Mouse (Mus musculus) limb, embryonic 14.5 days (tissue): ENCODE measurements around the gene Ctcfl. TPM values are rescaled to one million over a fixed set of nuclear protein-coding genes. Genes with fewer than 3 reads are reported as not detected.

Experiments used
- ATAC-seq: fragments of 200-750 bp; cut with Nextera tagmentation; 2 replicates; pipeline ENCODE4 v1.8.0; 2017; ENCODE audit warnings: low read depth, moderate number of reproducible peaks, moderate TSS enrichment; ENCODE audit not compliant: low FRiP score
- DNase-seq: peaks from one replicate; pipeline ENCODE4 v3.0.0-alpha.2; 2015; ENCODE audit warnings: low spot score
- H3K27ac ChIP-seq: fragments of 300-500 bp; sonication (generic); replicated peaks from 2 replicates; pipeline ENCODE4 v1.5.1; 2014; ENCODE audit warnings: low read depth, mild to moderate bottlenecking, low read length, moderate library complexity, mixed read lengths
- H3K27me3 ChIP-seq: fragments of 300-500 bp; sonication (generic); 2 replicates; pipeline ENCODE4 v1.6.1; 2014; ENCODE audit warnings: low read length, mixed read lengths; ENCODE audit not compliant: control insufficient read depth, insufficient read depth
- H3K36me3 ChIP-seq: fragments of 300-500 bp; sonication (generic); 2 replicates; pipeline ENCODE4 v1.6.1; 2014; ENCODE audit warnings: mild to moderate bottlenecking, low read length, moderate library complexity, mixed read lengths; ENCODE audit not compliant: control insufficient read depth, insufficient read depth
- H3K4me1 ChIP-seq: fragments of 300-500 bp; sonication (generic); 2 replicates; pipeline ENCODE4 v1.6.1; 2014; ENCODE audit warnings: antibody characterized with exemption, low read length, mixed read lengths; ENCODE audit not compliant: control insufficient read depth, insufficient read depth
- H3K4me2 ChIP-seq: fragments of 300-500 bp; sonication (generic); replicated peaks from 2 replicates; pipeline ENCODE4 v1.6.1; 2014; ENCODE audit warnings: low read depth, mild to moderate bottlenecking, low read length, moderate library complexity; ENCODE audit not compliant: severe bottlenecking
- H3K4me3 ChIP-seq: fragments of 300-500 bp; sonication (generic); replicated peaks from 2 replicates; pipeline ENCODE4 v1.5.1; 2014; ENCODE audit warnings: low read length
- H3K9ac ChIP-seq: fragments of 300-500 bp; sonication (generic); 2 replicates; pipeline ENCODE4 v1.6.1; 2014; ENCODE audit warnings: mild to moderate bottlenecking, low read depth, low read length, moderate library complexity; ENCODE audit not compliant: severe bottlenecking
- H3K9me3 ChIP-seq: fragments of 300-500 bp; sonication (generic); 2 replicates; pipeline ENCODE4 v1.6.1; 2016; ENCODE audit warnings: low read length; ENCODE audit not compliant: control insufficient read depth
- POLR2A ChIP-seq: fragments of 200-500 bp; IDR thresholded peaks from 2 replicates; pipeline ENCODE4 v1.8.0; 2012; ENCODE audit warnings: inconsistent platforms, mild to moderate bottlenecking, moderate library complexity, borderline replicate concordance; ENCODE audit not compliant: insufficient read depth, insufficient read length; ENCODE audit errors: extremely low read depth
- WGBS: fragments of 180-500 bp; shearing (Covaris S2); extraction: QIAGEN DNeasy Blood & Tissue Kit; methylation state at CpG from one replicate; pipeline ENCODE4 v1.1.7; 2014; 5-methylcytosine and 5-hydroxymethylcytosine counted together
- polyA plus RNA-seq, 2 experiments: library from polyadenylated mRNA; depleted of rRNA in 1 of 2; stranded (reverse) in 1 of 2; unstranded in 1 of 2; fragments of >200 nt; fragmentation: Nextera tagmentation in 1 of 2; extraction: Ambion mirVana in 1 of 2; gene quantifications; 2 replicates each; pipeline versions ENCODE4 v1.2.1 to v1.2.3; 2012 to 2014

The Ctcfl gene
- polyA plus RNA-seq, 2 experiments, result not detected

DNA sequence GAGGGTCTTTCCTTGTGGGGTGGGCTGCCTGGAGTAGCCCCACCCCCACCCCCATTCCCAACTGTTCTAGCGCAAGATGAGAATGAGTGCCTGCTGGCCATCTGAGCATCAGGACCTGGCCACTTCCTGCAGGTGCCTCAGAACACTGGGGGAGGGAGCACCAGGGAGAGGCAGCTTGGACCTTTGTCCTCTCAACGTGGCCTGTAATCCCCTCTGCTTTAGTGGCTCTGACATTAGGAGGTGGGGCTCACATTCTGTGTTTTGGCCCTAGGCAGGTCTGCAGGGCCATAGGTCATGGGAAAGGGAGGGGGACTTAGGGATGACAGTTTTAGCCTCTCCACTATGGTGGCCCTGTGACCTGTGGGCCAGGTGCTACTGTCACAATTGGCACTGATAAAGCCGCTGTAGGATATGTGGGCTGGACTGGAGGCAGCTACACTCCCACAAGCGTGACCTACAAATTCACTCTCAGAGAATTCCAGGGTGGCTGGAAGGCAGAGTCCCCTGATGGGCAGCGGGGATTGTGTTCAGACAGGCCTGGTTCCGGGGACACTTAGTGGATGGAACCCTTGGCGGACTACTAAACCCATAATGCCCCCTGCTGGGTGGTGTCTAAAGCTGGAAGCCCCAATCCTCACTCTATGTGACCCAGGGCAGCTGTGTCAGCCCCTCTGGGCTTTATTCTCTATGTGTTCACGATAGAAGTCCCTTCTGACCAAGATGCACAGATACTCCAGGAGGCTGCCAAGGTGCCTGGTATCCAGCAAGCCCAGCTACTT, 68.5 kb downstream of the Ctcfl start:
- Histone ChIP-seq H3K4me2 (no peak overlapping the region), H3K27ac (no peak overlapping the region), H3K36me3 (no peaks in the 10 kb centered on the region), H3K27me3 (no peaks in the 10 kb centered on the region), H3K4me3 (no peak overlapping the region), H3K9me3 (no peaks in the 10 kb centered on the region), H3K9ac (no peak overlapping the region), H3K4me1 (0 out of 2 replicates have a peak, but pooled peaks cover 2% of the 10 kb centered on the region)
- WGBS, result 46% methylated on average over 8 of the region's 8 CpGs
- TF ChIP-seq POLR2A, result no peak
- no peak for ATAC-seq
- no peak for DNase-seq

DNA sequence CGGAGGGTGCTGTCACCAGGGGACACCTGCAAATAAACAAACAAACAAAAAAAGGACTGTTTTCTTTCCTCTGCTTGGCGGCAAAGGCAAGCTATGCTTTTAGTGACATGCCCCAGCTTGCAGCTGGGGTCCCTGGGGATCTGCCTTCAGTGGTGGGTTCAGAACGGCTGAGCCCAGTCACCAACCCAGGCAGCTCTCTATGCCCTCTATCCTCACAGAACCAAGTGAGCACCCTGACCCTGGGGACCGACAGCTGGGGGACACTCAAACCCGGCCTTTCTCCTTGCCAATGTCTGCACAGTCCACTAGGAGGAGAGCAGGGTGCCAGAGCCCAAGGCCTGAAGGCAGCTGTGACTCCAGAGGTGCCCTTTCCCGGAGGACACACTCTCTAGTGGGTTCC, 69.5 kb downstream of the Ctcfl start:
- H3K9ac ChIP-seq, result no peak overlapping the region
- 47% methylated on average over 6 of the region's 6 CpGs for WGBS
- TF ChIP-seq POLR2A, result no peak
- H3K36me3 ChIP-seq, result no peaks in the 10 kb centered on the region
- no peaks in the 10 kb centered on the region for H3K27me3 ChIP-seq
- ATAC-seq (no peak), DNase-seq (no peak)
- H3K9me3 ChIP-seq, result no peaks in the 10 kb centered on the region
- no peak overlapping the region for H3K4me3 ChIP-seq
- H3K4me1 ChIP-seq, result 0 out of 2 replicates have a peak, but pooled peaks cover 2% of the 10 kb centered on the region
- H3K4me2 ChIP-seq, result no peak overlapping the region
- no peak overlapping the region for H3K27ac ChIP-seq

GRCm38 (mm10) chr2:173049231-173049630, 70.1 kb downstream of the Ctcfl start:
- Histone ChIP-seq H3K27ac (no peak overlapping the region), H3K9ac (no peak overlapping the region), H3K4me2 (no peak overlapping the region), H3K9me3 (no peaks in the 10 kb centered on the region), H3K36me3 (no peaks in the 10 kb centered on the region), H3K27me3 (no peaks in the 10 kb centered on the region), H3K4me3 (no peak overlapping the region), H3K4me1 (0 out of 2 replicates have a peak, but pooled peaks cover 2% of the 10 kb centered on the region)
- ATAC-seq (no peak), DNase-seq (no peak)
- no peak for TF ChIP-seq POLR2A
- 82% methylated on average over 3 of the region's 3 CpGs for WGBS

GRCm38 (mm10) chr2:173048041-173048745, 71.1 kb downstream of the Ctcfl start:
- TF ChIP-seq POLR2A, result no peak
- 61% methylated on average over 17 of the region's 17 CpGs for WGBS
- no peak overlapping the region for H3K4me2 ChIP-seq
- DNase-seq (no peak), ATAC-seq (no peak)
- no peaks in the 10 kb centered on the region for H3K9me3 ChIP-seq
- H3K27me3 ChIP-seq, result no peaks in the 10 kb centered on the region
- H3K36me3 ChIP-seq, result no peaks in the 10 kb centered on the region
- H3K4me3 ChIP-seq, result no peak overlapping the region
- no peak overlapping the region for H3K9ac ChIP-seq
- no peak overlapping the region for H3K27ac ChIP-seq
- H3K4me1 ChIP-seq, result 0 out of 2 replicates have a peak, but pooled peaks cover 2% of the 10 kb centered on the region

- DNase-seq (no peak), ATAC-seq (no peak)
- Histone ChIP-seq H3K4me3 (no peak overlapping the region), H3K4me2 (no peak overlapping the region), H3K36me3 (no peaks in the 10 kb centered on the region), H3K4me1 (0 out of 2 replicates have a peak, but pooled peaks cover 2% of the 10 kb centered on the region), H3K9ac (no peak overlapping the region), H3K27ac (no peak overlapping the region), H3K27me3 (no peaks in the 10 kb centered on the region), H3K9me3 (no peaks in the 10 kb centered on the region)
- TF ChIP-seq POLR2A, result no peak
- 73% methylated on average over 5 of the region's 5 CpGs for WGBS
Measured at GRCm38 (mm10) chr2:173047471-173047870, 71.9 kb downstream of the Ctcfl start.
